Mouse (Mus musculus): Measurements from ENCODE around the gene Prkar2b. TPM values are rescaled to one million over a fixed set of nuclear protein-coding genes. Genes with fewer than 3 reads are reported as not detected.
"Not testable (repeated sequence)": the region's sequence is repeated elsewhere in the genome, so short reads cannot be mapped to it uniquely, and the experiment has no call there.

Gene Prkar2b
- polyA plus RNA-seq, 1 experiment from 2014 or later = 13.2 TPM

- DNase-seq (ENCODE audit: low spot score) = no peak
These were observed 50.0 kb downstream of the Prkar2b start for GRCm38 (mm10) chr12:32011128-32011527.

DNA sequence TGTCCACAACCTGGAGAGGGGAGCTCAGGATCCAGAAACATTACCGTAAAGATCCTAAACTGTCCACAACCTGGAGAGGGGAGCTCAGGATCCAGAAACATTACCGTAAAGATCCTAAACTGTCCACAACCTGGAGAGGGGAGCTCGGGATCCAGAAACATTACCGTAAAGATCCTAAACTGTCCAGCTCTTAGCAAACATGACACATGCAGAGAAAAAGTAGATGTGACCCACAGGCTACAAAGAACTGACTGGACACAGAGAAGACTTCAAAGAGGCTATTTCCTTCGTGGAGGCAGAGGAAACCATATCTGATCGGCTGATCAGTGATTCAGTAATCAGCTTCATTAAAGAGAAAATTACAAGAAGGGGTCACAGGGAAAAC, 51.1 kb downstream of the Prkar2b start:
- not testable (repeated sequence) for DNase-seq (ENCODE audit: low spot score)

- DNase-seq (ENCODE audit: low spot score) = peak; percentile 37
These were observed 51.7 kb downstream of the Prkar2b start for GRCm38 (mm10) chr12:32009267-32009984.

DNA sequence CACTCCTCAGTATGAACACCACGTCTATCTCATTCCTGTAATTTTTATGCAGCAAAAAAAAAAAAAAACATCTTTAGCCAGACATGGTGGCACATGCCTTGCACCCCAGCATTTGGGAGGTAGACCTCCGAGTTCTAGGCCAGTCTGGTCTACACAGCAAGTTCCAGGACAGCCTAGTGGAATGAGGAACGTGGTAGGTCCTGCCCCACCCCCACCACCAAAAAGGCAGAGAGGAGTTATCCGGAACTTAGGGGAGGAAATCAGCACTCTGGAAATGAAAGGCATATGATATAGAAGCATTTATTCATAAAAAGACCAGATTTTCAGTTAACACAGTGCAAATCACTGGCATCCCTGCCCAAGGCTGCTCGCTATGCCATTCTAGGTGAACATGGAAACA, 52.4 kb downstream of the Prkar2b start:
- DNase-seq (ENCODE audit: low spot score) = peak; percentile 25

- DNase-seq (ENCODE audit: low spot score) = no peak
These were observed 53.5 kb downstream of the Prkar2b start for GRCm38 (mm10) chr12:32007646-32008045.

GRCm38 (mm10) chr12:32007040-32007439, 54.1 kb downstream of the Prkar2b start:
- DNase-seq (ENCODE audit: low spot score) = peak; percentile 14

GRCm38 (mm10) chr12:32006391-32006929, 54.6 kb downstream of the Prkar2b start:
- no peak for DNase-seq (ENCODE audit: low spot score)

DNA sequence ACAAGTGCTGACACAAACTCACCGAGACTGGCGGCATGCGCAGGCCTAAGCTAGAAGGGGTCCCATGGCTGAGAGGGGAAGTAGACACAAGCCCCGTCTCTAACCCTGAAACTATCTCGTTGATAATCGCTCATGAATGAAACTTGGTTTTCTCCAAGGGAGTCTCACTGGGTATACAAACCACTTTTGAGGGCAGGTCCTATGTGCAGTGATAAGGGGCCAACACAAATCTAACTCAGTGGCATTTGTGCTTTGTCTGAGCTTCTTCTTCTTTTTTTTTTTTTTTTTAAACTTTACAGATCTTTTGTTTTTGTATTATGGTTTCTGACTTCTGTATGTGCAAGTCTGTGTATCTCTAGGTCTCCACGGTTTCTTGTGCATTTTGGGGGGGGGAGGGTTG, 60.6 kb downstream of the Prkar2b start:
- DNase-seq (ENCODE audit: low spot score) = peak; percentile 9

DNA sequence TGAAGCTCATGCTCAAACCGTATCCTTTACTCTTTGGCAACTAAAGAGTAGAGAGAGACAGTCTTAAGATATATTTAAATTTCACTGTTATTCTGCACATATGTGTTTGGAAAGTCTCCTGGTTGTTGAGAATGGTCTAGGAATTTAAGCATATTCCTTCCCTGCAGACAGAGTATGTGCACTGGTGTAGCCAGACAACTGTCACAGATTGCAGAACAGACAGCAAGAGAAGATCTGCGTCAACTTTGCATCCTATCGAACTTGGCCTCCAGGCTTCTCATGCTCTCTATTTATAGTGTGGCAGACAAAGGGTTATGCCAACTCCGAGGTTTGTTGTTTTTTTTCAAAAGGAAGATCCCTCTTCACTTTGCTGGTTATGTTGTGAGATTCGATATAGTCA, 62.4 kb downstream of the Prkar2b start:
- DNase-seq (ENCODE audit: low spot score) = no peak

GRCm38 (mm10) chr12:31997328-31997878, 63.7 kb downstream of the Prkar2b start:
- no peak for DNase-seq (ENCODE audit: low spot score)

DNA sequence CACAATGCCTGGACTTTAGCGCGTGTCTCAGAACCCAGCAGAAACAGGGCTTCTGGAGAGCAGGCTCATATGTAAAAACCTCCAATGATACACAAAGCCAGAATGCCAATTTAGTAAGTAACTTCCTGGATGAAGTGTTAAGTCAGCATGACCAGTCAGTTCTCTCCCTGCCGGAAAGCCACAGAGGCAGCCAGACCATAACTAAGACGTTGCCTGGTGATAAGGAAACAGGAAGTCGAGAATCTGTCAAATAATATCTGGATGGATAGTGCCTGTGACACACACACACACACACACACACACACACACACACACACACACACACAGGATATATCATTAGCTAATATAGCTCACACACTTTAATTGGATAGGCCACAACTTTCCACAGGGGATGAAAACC, 64.2 kb downstream of the Prkar2b start:
- peak; percentile 47 for DNase-seq (ENCODE audit: low spot score)

GRCm38 (mm10) chr12:31990575-31990974, 70.5 kb downstream of the Prkar2b start:
- DNase-seq (ENCODE audit: low spot score) = no peak

- DNase-seq (ENCODE audit: low spot score) = no peak
These were observed 71.4 kb downstream of the Prkar2b start for GRCm38 (mm10) chr12:31989726-31990125.

- no peak for DNase-seq (ENCODE audit: low spot score)
These were observed 74.6 kb downstream of the Prkar2b start for GRCm38 (mm10) chr12:31986463-31986862.

- no peak for DNase-seq (ENCODE audit: low spot score)
These were observed 75.4 kb downstream of the Prkar2b start for GRCm38 (mm10) chr12:31985738-31986137.

DNA sequence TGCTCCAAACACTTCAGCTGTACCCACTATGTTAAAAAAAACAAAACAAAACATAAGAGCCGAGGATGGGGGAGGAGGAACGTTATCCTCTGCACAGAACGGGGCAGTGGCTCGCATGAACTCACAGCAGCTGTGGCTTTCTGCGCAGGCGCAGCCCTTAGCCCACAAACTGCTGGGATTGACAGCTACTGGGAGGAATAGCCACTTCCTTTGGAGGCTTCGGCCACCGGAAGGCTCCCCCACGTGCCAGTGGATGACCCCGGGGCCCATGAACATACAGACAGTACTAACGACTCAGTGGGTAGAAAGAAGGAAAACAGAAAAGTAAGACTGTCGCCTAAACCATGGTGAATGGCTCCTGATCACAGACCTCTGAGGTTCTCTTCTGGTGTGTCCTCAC, 76.4 kb downstream of the Prkar2b start:
- peak; percentile 43 for DNase-seq (ENCODE audit: low spot score)

GRCm38 (mm10) chr12:31984206-31984605, 76.9 kb downstream of the Prkar2b start:
- DNase-seq (ENCODE audit: low spot score) = no peak

DNA sequence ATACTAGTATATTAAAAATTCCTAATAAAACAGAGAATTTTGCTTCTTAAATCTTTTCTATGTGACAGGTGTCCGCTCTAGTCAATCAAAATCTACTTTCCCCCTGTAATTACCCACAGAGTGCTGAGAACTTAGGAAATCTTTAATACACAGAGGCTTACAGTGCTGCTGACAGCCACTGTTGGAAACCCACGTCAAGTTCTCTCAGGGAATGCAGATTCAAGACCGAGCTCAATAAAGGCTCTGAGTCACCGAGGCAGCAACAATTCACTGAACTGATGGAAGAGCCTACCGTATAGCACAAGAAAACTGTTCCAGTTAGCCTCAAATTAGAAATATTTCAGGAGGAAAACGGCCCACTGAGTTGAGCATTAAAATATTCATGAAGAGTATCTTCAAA, 77.3 kb downstream of the Prkar2b start:
- DNase-seq (ENCODE audit: low spot score) = no peak

- no peak for DNase-seq (ENCODE audit: low spot score)
These were observed 77.9 kb downstream of the Prkar2b start for GRCm38 (mm10) chr12:31983238-31983637.

DNA sequence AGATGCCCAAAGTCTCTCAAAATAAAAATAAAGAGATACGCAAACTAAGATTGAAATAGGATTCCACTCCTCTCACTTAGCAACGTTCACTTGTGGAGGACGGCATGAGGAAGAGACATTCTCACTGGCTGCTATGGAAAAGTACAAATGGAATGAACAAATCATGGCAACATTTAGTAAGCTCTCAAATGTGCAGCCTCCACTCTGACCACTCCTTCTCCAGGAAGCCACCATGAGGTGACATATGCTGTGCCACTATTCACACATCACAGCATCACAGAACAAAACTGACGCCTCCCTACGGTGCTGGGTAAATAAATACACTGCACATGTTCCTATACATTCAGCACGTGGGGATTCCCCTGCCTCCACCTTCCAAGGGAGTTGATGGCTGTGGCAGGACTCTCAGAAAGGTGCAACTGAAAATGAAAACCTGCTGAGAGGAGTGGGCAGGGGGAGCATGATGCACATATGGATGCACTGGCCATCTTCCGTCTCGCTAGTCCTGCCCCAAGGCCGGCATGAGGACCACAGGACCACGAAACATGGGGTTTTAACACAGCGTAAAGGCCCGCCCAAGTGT, 83.4 kb downstream of the Prkar2b start:
- DNase-seq (ENCODE audit: low spot score) = no peak

GRCm38 (mm10) chr12:31976544-31976943, 84.6 kb downstream of the Prkar2b start:
- DNase-seq (ENCODE audit: low spot score) = peak; percentile 62

DNA sequence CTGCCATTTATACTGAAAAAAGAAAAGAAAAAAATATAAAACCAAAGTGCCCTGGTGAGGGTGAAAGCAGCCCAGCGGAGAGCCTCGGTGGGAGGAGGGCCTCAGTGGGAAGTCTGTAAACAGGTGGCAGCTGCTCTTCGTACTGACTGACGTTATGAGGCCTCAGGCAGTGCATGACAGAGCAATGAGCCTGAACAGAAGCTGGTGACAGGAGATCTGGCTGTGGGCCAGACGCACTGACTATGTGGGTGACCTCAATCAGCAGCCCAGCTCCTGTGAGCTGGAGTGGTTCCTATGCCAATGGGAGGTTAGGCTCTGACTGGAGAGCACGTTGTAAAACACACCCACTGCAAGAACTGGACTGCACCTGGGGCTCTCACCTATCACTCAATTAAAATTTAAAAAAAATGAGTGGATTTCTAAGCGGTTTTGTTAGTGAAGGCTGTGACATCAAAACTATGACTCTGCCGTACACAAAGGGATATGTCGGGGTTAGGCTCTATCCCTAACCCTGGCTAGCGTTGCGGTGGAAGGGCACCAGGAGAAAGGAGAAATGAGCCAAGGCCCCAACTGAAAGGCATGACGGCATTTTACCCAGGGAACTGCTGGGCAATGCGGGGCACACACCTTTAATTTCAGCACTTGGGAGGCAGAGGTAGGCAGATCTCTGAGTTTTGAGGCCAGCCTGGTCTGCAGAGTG, 87.5 kb downstream of the Prkar2b start:
- peak; percentile 84 for DNase-seq (ENCODE audit: low spot score)

Data from thymus, postnatal 0 days (tissue).